Mouse (Mus musculus): ENCODE measurements at regions not wholly inside any gene's neighbourhood (a gene's known extent, or its start where the extent isn't known, plus 50 kb on each side); places are given as distances from the start of the nearest gene placed in this dataset.

- no peak for TF ChIP-seq POLR2A (IDR thresholded peaks at IDR 0.05; ENCODE audit: control insufficient read depth, extremely low read depth, insufficient read depth, low read length, poor library complexity)
- TF ChIP-seq CTCF (IDR thresholded peaks at IDR 0.05; ENCODE audit: borderline replicate concordance, control insufficient read depth, extremely low read depth, insufficient read depth, low read length, poor library complexity) = no peak
Observed at GRCm38 (mm10) chr13:16633445-16634092, 621.9 kb downstream of the Inhba start.

Measured in thymus, adult 2 months (tissue).